Mouse (Mus musculus) neural tube, embryonic 14.5 days (tissue): ENCODE results near the gene Plcl2. TPM values are rescaled to one million over a fixed set of nuclear protein-coding genes. Genes with fewer than 3 reads are reported as not detected.
A peak's percentile ranks its signal among the peaks of the same experiment; 100 is the strongest.

Source experiments
- ATAC-seq: fragments of 200-750 bp; cut with Nextera tagmentation; 2 replicates; pipeline ENCODE4 v1.8.0; 2017; ENCODE audit warnings: low read depth, mild to moderate bottlenecking, moderate TSS enrichment, moderate library complexity
- H3K27ac ChIP-seq: fragments of 300-500 bp; sonication (generic); 2 replicates; pipeline ENCODE4 v1.5.1; 2014; ENCODE audit warnings: low read depth, mild to moderate bottlenecking, control low read depth, low read length, moderate library complexity, mixed read lengths
- H3K27me3 ChIP-seq: fragments of 300-500 bp; sonication (generic); 2 replicates; pipeline ENCODE4 v1.6.1; 2014; ENCODE audit warnings: low read length; ENCODE audit not compliant: control insufficient read depth, insufficient read depth
- H3K36me3 ChIP-seq: fragments of 300-500 bp; sonication (generic); 2 replicates; pipeline ENCODE4 v1.6.1; 2014; ENCODE audit warnings: low read length, mixed read lengths; ENCODE audit not compliant: control insufficient read depth, insufficient read depth
- H3K4me1 ChIP-seq: fragments of 300-500 bp; sonication (generic); 2 replicates; pipeline ENCODE4 v1.6.1; 2014; ENCODE audit warnings: low read length; ENCODE audit not compliant: control insufficient read depth, insufficient read depth
- H3K4me2 ChIP-seq: fragments of 300-500 bp; sonication (generic); 2 replicates; pipeline ENCODE4 v1.6.1; 2014; ENCODE audit warnings: mild to moderate bottlenecking, low read depth, low read length, control low read depth
- H3K4me3 ChIP-seq: fragments of 300-500 bp; sonication (generic); 2 replicates; pipeline ENCODE4 v1.5.1; 2014; ENCODE audit warnings: low read depth, low read length, control low read depth, mixed read lengths
- H3K9ac ChIP-seq: fragments of 300-500 bp; sonication (generic); replicated peaks from 2 replicates; pipeline ENCODE4 v1.6.1; 2014; ENCODE audit warnings: low read depth, mild to moderate bottlenecking, control low read depth, low read length, mixed read lengths
- H3K9me3 ChIP-seq: fragments of 300-500 bp; sonication (generic); 2 replicates; pipeline ENCODE4 v1.6.1; 2016; ENCODE audit warnings: low read length; ENCODE audit not compliant: control insufficient read depth
- WGBS: fragments of 180-500 bp; shearing (Covaris S2); extraction: QIAGEN DNeasy Blood & Tissue Kit; methylation state at CpG from one replicate; pipeline ENCODE4 v1.1.7; 2014; 5-methylcytosine and 5-hydroxymethylcytosine counted together
- polyA plus RNA-seq: library from polyadenylated mRNA; unstranded; fragments of >200 nt; fragmentation: Nextera tagmentation; extraction: Ambion mirVana; gene quantifications from 2 replicates; pipeline ENCODE4 v1.2.1, GENCODE M21; 2014

Plcl2 gene
- polyA plus RNA-seq, 1 experiment from 2014 or later: 13.6 TPM

- no peak for ATAC-seq
These were observed 149.7 kb downstream of the Plcl2 start for GRCm38 (mm10) chr17:50658901-50659300.

GRCm38 (mm10) chr17:50667596-50667995 lies 158.4 kb downstream of the Plcl2 start:
- no peaks in the 10 kb centered on the region for H3K27me3 ChIP-seq
- H3K4me1 ChIP-seq: no peaks in the 10 kb centered on the region
- WGBS: 95% methylated on average over 9 of the region's 9 CpGs
- H3K4me3 ChIP-seq: no peak overlapping the region
- no peak overlapping the region for H3K9ac ChIP-seq
- no peaks in the 10 kb centered on the region for H3K36me3 ChIP-seq
- no peak for ATAC-seq
- no peak overlapping the region for H3K27ac ChIP-seq
- no peaks in the 10 kb centered on the region for H3K9me3 ChIP-seq
- no peak overlapping the region for H3K4me2 ChIP-seq

More at GRCm38 (mm10) chr17:50658901-50659300, 149.7 kb downstream of the Plcl2 start:
- H3K4me2 ChIP-seq: no peak overlapping the region
- WGBS: 93% methylated on average over 8 of the region's 8 CpGs
- H3K27ac ChIP-seq: no peak overlapping the region
- H3K4me1 ChIP-seq: no peaks in the 10 kb centered on the region
- H3K9ac ChIP-seq: no peak overlapping the region
- H3K36me3 ChIP-seq: no peaks in the 10 kb centered on the region
- H3K9me3 ChIP-seq: no peaks in the 10 kb centered on the region
- no peak overlapping the region for H3K4me3 ChIP-seq
- no peaks in the 10 kb centered on the region for H3K27me3 ChIP-seq

DNA sequence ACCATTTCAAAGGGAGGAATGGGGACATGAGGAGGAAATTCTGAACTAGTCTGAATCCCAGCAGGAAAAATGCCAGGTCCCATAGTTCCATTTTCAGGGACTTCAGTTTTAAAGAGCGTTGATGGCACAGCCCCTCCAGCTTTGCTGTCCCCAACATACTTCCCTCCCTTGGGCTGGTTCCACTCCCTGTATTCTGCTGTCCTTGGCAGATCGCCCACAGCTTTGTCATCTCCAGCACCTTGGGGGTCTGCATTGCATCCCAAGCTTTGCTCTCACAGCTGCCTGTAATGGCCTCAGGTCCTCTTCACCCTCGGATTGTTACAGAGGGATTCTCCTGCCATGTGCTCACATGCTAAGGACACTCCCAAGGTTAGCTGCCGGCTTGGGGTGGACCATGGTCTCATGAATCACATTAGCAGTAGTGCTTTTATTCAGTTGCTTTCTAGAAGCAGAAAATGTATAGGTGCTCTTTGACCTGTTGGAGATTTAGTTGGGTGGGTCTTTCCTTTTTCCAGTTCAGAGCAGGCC lies 159.5 kb downstream of the Plcl2 start:
- H3K27ac ChIP-seq: no peak overlapping the region
- no peak for ATAC-seq
- 69% methylated on average over 4 of the region's 4 CpGs for WGBS
- no peak overlapping the region for H3K4me2 ChIP-seq
- H3K36me3 ChIP-seq: no peaks in the 10 kb centered on the region
- H3K9ac ChIP-seq: no peak overlapping the region
- H3K9me3 ChIP-seq: no peaks in the 10 kb centered on the region
- no peaks in the 10 kb centered on the region for H3K27me3 ChIP-seq
- no peak overlapping the region for H3K4me3 ChIP-seq
- no peaks in the 10 kb centered on the region for H3K4me1 ChIP-seq

DNA sequence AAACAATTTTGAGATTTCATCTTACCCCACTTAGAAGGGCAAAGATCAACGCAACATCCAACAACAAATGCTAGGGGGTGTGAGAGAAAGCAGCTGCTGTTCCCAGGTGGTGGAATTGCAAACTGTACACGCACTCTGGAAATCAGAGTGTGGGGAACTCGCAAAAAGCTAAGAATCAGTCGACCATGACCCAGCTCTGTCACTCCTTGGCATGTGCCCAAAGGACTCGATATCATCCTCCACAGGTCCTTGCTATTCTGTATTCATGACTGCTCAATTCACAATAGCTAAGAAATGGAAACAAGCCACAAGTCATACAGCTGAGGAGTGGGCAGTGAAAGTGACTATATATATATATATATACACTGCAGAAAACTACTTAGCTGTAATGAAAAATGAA lies 162.2 kb downstream of the Plcl2 start:
- H3K4me3 ChIP-seq: no peak overlapping the region
- no peak overlapping the region for H3K9ac ChIP-seq
- no peak overlapping the region for H3K4me2 ChIP-seq
- no peak overlapping the region for H3K27ac ChIP-seq
- no peaks in the 10 kb centered on the region for H3K27me3 ChIP-seq
- no peaks in the 10 kb centered on the region for H3K4me1 ChIP-seq
- no peak for ATAC-seq
- 74% methylated on average over 5 of the region's 5 CpGs for WGBS
- H3K36me3 ChIP-seq: no peaks in the 10 kb centered on the region
- no peaks in the 10 kb centered on the region for H3K9me3 ChIP-seq

GRCm38 (mm10) chr17:50674580-50674979 lies 165.4 kb downstream of the Plcl2 start:
- H3K27me3 ChIP-seq: no peaks in the 10 kb centered on the region
- no peaks in the 10 kb centered on the region for H3K4me1 ChIP-seq
- H3K27ac ChIP-seq: no peak overlapping the region
- H3K36me3 ChIP-seq: no peaks in the 10 kb centered on the region
- H3K4me3 ChIP-seq: no peak overlapping the region
- no peak overlapping the region for H3K9ac ChIP-seq
- no peak for ATAC-seq
- H3K4me2 ChIP-seq: no peak overlapping the region
- WGBS: 81% methylated on average over 7 of the region's 7 CpGs
- H3K9me3 ChIP-seq: no peaks in the 10 kb centered on the region

DNA sequence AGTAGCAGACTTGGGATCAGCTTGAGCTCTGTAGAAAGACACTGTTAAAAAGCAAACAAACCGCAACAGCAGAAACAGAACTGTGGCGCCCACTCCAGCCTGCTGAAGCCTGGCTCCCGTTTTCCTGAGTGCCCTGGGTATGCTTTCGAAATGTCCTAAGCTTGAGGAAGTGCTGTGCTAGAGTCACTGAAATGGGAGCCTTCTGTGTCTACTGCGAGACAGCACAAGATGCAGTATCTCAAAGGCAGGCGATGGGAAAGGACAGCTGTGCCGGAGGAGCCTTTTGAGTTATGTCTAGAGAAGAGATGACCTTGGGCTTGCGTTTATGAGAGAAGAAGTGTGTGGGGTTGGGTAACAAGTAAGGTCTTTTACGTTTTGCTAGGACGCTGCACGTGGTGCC lies 166.0 kb downstream of the Plcl2 start:
- H3K27ac ChIP-seq: no peak overlapping the region
- WGBS: 89% methylated on average over 11 of the region's 11 CpGs
- H3K4me3 ChIP-seq: no peak overlapping the region
- H3K4me1 ChIP-seq: no peaks in the 10 kb centered on the region
- no peak overlapping the region for H3K4me2 ChIP-seq
- H3K9ac ChIP-seq: no peak overlapping the region
- H3K36me3 ChIP-seq: no peaks in the 10 kb centered on the region
- no peak for ATAC-seq
- H3K9me3 ChIP-seq: no peaks in the 10 kb centered on the region
- no peaks in the 10 kb centered on the region for H3K27me3 ChIP-seq

DNA sequence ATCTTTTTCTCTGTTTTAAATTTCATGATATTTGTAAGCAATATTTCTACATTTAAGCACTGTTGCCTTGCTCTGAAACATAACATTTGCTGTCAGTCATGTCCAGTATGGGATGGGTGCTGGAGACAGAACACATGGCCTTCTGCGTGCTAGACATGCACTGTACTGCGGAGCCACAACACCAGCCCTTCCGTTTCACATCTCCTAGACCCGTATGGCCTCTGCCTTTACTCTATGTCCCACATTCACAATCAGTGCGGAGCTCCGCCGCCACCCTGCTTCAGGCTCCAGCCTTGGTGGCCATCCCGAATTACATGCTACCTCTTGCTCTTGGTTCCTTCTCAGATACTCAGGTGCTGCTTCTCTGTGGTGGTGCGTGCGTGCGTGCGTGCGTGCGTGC lies 168.1 kb downstream of the Plcl2 start:
- Histone ChIP-seq H3K27ac (no peak overlapping the region), H3K9me3 (no peaks in the 10 kb centered on the region), H3K4me1 (no peaks in the 10 kb centered on the region), H3K27me3 (no peaks in the 10 kb centered on the region), H3K9ac (no peak overlapping the region), H3K4me2 (no peak overlapping the region), H3K36me3 (no peaks in the 10 kb centered on the region), H3K4me3 (no peak overlapping the region)
- ATAC-seq: no peak
- 97% methylated on average over 14 of the region's 14 CpGs for WGBS

DNA sequence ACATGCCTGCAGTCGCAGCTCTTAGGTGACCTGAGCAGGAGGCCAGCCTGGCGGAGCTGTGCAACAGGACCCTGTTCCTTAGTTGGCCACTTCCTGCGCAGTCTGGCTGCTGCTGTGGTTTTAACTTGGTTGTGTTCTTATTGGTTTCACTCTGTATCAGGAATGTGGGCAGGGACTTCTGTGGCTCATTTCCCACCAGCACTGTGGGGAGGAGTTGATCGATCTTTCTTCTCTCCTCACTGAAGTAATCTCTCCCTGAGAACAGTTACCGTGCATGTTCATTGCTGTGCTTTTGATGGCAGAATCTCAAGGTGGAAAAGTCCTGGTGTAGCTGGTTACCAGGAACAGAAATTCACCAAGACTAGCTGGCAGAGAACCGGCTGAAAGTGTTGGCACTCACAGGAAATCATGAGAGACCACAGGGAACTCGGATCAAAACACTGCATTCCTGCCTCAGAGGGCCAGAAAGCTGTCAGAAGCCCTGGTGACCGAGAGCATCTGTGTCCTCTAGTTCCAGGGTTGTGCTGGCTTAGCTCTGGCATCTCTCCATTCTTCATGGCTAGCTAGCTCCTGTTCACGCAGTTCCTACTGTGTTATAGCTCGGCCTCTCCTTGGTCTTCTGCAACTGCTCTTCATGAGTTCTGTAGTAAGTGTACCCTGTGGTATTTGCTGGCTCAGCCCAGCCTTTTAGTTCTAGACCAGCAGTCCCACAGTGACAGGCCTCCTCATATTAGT lies 168.9 kb downstream of the Plcl2 start:
- Histone ChIP-seq H3K4me2 (no peak overlapping the region), H3K4me1 (no peaks in the 10 kb centered on the region), H3K9me3 (no peaks in the 10 kb centered on the region), H3K36me3 (no peaks in the 10 kb centered on the region), H3K27ac (no peak overlapping the region), H3K27me3 (no peaks in the 10 kb centered on the region), H3K9ac (no peak overlapping the region), H3K4me3 (no peak overlapping the region)
- WGBS: 75% methylated on average over 10 of the region's 10 CpGs
- ATAC-seq: peak; percentile 22; the same call in 1 of the 2 replicates

- 40% methylated on average over 2 of the region's 2 CpGs for WGBS
- no peaks in the 10 kb centered on the region for H3K36me3 ChIP-seq
- no peak overlapping the region for H3K4me2 ChIP-seq
- no peak for ATAC-seq
- H3K9ac ChIP-seq: no peak overlapping the region
- no peaks in the 10 kb centered on the region for H3K4me1 ChIP-seq
- H3K27ac ChIP-seq: no peak overlapping the region
- no peaks in the 10 kb centered on the region for H3K27me3 ChIP-seq
- H3K9me3 ChIP-seq: no peaks in the 10 kb centered on the region
- no peak overlapping the region for H3K4me3 ChIP-seq
These were observed 169.5 kb downstream of the Plcl2 start for GRCm38 (mm10) chr17:50678748-50679147.
